Mouse (Mus musculus) erythroblast, embryonic 14.5 days (primary cell): Measurements from ENCODE around the gene Ltbp1. TPM values are rescaled to one million over a fixed set of nuclear protein-coding genes. Genes with fewer than 3 reads are reported as not detected.
A peak's percentile ranks its signal among the peaks of the same experiment; 100 is the strongest.
"Not testable (repeated sequence)": the region's sequence is repeated elsewhere in the genome, so short reads cannot be mapped to it uniquely, and the experiment has no call there.

ENCODE experiments used
- H3K27me3 ChIP-seq: 2 replicates; pipeline ENCODE4 v1.6.1; 2012; ENCODE audit warnings: inconsistent platforms; ENCODE audit not compliant: control insufficient read depth
- H3K36me3 ChIP-seq: 2 replicates; pipeline ENCODE4 v1.6.1; 2012; ENCODE audit warnings: mild to moderate bottlenecking, inconsistent platforms; ENCODE audit not compliant: control insufficient read depth
- H3K4me1 ChIP-seq: 2 replicates; pipeline ENCODE4 v1.6.1; 2012; ENCODE audit warnings: inconsistent platforms; ENCODE audit not compliant: control insufficient read depth
- H3K4me3 ChIP-seq: replicated peaks from 2 replicates; pipeline ENCODE3; 2012; ENCODE audit warnings: moderate library complexity, mild to moderate bottlenecking, inconsistent platforms
- H3K9me3 ChIP-seq: 2 replicates; pipeline ENCODE4 v1.6.1; 2012; ENCODE audit warnings: low read length, inconsistent platforms, mixed read lengths; ENCODE audit not compliant: control insufficient read depth
- GATA1 ChIP-seq: IDR thresholded peaks from 2 replicates; pipeline ENCODE4 v1.6.1; 2012; ENCODE audit warnings: low read length, inconsistent platforms, mixed read lengths
- TAL1 ChIP-seq: IDR thresholded peaks from 3 replicates; pipeline ENCODE4 v1.6.1; 2012; ENCODE audit warnings: low read length, inconsistent platforms, mixed read lengths
- polyA plus RNA-seq: library from polyadenylated mRNA; stranded (reverse); fragments of >175 nt; gene quantifications from 2 replicates; pipeline ENCODE4 v1.2.3, GENCODE M21; 2012

Gene Ltbp1
- polyA plus RNA-seq, 1 experiment, result 0.06 TPM

GRCm38 (mm10) chr17:75142845-75143244 is 137.5 kb downstream of the Ltbp1 start:
- not testable (repeated sequence) for H3K36me3 ChIP-seq, H3K4me3 ChIP-seq, H3K9me3 ChIP-seq, H3K27me3 ChIP-seq
- peaks cover 25% of the 10 kb centered on the region for H3K4me1 ChIP-seq
- TF ChIP-seq GATA1, result peak; percentile 29; the same call in 1 of the 2 replicates

- no peak overlapping the region for H3K4me3 ChIP-seq
- no peaks in the 10 kb centered on the region for H3K36me3 ChIP-seq
- H3K4me1 ChIP-seq, result peaks cover 25% of the 10 kb centered on the region
- no peaks in the 10 kb centered on the region for H3K27me3 ChIP-seq
- TF ChIP-seq GATA1, result no peak
- TF ChIP-seq TAL1, result no peak
- no peaks in the 10 kb centered on the region for H3K9me3 ChIP-seq
Observed at GRCm38 (mm10) chr17:75143927-75144326, 138.6 kb downstream of the Ltbp1 start.

GRCm38 (mm10) chr17:75147218-75147617 is 141.8 kb downstream of the Ltbp1 start:
- Histone ChIP-seq H3K36me3 (no peaks in the 10 kb centered on the region), H3K9me3 (no peaks in the 10 kb centered on the region), H3K4me1 (peaks cover 14% of the 10 kb centered on the region), H3K4me3 (no peak overlapping the region), H3K27me3 (no peaks in the 10 kb centered on the region)
- TF ChIP-seq GATA1 (no peak), TAL1 (no peak)

DNA sequence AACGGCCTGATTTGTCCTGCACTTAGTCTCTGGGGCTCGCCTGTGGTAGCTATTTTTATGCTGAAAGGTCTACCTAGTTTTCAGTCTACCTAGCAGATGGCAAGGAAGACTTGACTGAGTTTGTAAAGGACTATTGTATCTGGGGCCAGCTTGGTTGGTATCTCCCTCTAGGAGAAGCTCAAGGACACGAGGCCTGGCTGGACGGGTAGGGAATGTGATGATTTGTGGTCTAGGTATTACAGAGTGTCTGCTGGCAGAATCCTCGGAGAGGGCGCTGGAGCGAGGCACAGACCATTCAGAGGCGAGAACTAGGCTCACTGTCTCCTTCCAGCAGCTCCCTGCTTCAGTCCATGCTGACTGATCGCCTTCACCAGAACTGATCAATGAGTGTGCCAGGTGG is 146.4 kb downstream of the Ltbp1 start:
- Histone ChIP-seq H3K4me3 (no peak overlapping the region), H3K27me3 (no peaks in the 10 kb centered on the region), H3K36me3 (no peaks in the 10 kb centered on the region), H3K9me3 (no peaks in the 10 kb centered on the region), H3K4me1 (no peaks in the 10 kb centered on the region; the same call in 1 of the 2 replicates)
- no peak for TF ChIP-seq TAL1
- no peak for TF ChIP-seq GATA1

- TF ChIP-seq GATA1, result no peak
- no peak for TF ChIP-seq TAL1
- Histone ChIP-seq H3K27me3 (no peaks in the 10 kb centered on the region), H3K9me3 (no peaks in the 10 kb centered on the region), H3K36me3 (no peaks in the 10 kb centered on the region), H3K4me1 (peaks cover 4% of the 10 kb centered on the region), H3K4me3 (no peak overlapping the region)
Observed at GRCm38 (mm10) chr17:75153088-75153487, 147.7 kb downstream of the Ltbp1 start.

GRCm38 (mm10) chr17:75158385-75158784 is 153.0 kb downstream of the Ltbp1 start:
- Histone ChIP-seq H3K9me3 (no peaks in the 10 kb centered on the region), H3K36me3 (no peaks in the 10 kb centered on the region), H3K27me3 (no peaks in the 10 kb centered on the region), H3K4me1 (peaks cover 22% of the 10 kb centered on the region), H3K4me3 (no peak overlapping the region)
- no peak for TF ChIP-seq GATA1
- no peak for TF ChIP-seq TAL1

DNA sequence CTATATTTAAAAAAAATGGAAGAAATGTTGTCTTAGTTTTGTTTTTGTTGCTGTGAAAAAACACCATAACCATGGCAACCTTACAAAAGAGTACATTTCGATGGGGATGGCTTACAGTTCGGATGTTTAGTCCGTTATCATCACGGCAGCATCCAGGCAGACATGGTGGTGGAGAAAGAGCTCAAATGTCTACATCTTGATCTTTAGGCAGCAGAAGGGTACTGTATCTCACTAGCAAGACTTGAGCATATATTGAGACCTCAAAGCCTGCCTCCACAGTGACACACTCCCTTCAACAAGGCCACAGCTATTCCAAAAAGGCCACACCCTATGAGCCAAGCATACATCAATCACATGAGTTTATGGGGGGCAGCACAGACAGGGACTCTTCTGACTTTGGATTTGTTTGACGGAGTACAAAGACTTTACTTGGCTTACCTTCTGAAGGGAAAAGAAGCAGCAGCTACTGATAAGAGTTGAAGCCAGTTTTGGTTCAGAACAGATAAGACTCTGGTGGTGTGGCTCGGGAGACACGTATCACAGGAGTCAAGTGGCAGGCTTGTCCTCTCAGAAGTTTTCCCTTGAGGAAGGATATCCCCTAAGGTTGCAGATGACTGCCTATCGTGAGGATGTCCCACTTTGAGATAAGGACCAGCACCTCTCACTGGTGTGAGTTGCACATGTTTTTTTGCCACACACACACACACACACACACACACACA is 153.9 kb downstream of the Ltbp1 start:
- TF ChIP-seq TAL1 (no peak), GATA1 (no peak)
- no peak overlapping the region for H3K4me3 ChIP-seq
- no peaks in the 10 kb centered on the region for H3K36me3 ChIP-seq
- H3K9me3 ChIP-seq, result no peaks in the 10 kb centered on the region
- peaks cover 22% of the 10 kb centered on the region for H3K4me1 ChIP-seq
- no peaks in the 10 kb centered on the region for H3K27me3 ChIP-seq

DNA sequence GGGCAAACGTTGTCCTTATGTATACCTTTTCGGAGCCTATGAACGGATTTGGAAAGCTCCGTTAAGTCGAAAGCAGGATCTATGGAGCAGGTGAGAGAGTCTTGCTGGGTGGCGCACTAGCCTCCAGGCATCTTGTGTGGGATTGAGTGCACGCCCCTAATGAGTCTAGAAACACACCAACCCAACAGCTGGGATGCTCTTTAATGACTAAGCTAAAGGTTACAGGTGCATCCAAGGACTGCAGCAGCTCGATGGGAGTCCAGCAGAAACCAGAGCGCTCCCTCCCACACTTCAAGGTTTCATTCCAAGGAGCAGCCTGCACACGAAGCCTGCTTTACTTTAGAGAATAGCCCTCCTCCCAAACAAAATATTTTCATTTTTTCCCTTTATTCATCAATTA is 155.7 kb downstream of the Ltbp1 start:
- TF ChIP-seq TAL1 (no peak), GATA1 (no peak)
- H3K9me3 ChIP-seq, result no peaks in the 10 kb centered on the region
- H3K4me1 ChIP-seq, result peaks cover 22% of the 10 kb centered on the region
- H3K36me3 ChIP-seq, result no peaks in the 10 kb centered on the region
- H3K27me3 ChIP-seq, result no peaks in the 10 kb centered on the region
- no peak overlapping the region for H3K4me3 ChIP-seq

DNA sequence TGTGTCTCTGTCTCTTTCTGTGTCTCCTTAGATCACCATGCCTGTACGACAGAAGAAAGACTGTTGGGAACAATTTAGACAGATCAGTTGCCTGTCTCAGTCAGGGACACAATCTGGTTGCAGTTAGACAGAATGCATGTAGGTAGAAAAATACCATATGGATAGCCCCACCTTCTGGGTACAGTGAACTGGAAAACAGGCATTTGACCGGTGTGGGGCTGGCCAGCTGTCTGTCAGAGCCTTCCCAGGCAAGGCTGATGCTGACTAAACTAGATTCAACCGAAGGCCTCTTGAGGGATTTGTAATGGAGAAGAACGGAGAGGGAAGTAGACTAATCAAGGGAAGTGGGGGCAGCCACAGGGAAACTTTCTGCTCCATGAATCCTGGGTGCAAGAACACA is 156.6 kb downstream of the Ltbp1 start:
- H3K36me3 ChIP-seq, result no peaks in the 10 kb centered on the region
- no peaks in the 10 kb centered on the region for H3K27me3 ChIP-seq
- no peak for TF ChIP-seq GATA1
- TF ChIP-seq TAL1, result no peak
- no peak overlapping the region for H3K4me3 ChIP-seq
- H3K9me3 ChIP-seq, result no peaks in the 10 kb centered on the region
- H3K4me1 ChIP-seq, result peaks cover 22% of the 10 kb centered on the region

GRCm38 (mm10) chr17:75164566-75164965 is 159.2 kb downstream of the Ltbp1 start:
- Histone ChIP-seq H3K4me1 (peaks cover 5% of the 10 kb centered on the region), H3K36me3 (no peaks in the 10 kb centered on the region), H3K4me3 (no peak overlapping the region), H3K27me3 (no peaks in the 10 kb centered on the region), H3K9me3 (no peaks in the 10 kb centered on the region)
- TF ChIP-seq GATA1, result no peak
- no peak for TF ChIP-seq TAL1
